Mouse (Mus musculus) hindbrain, embryonic 13.5 days (tissue): ENCODE measurements at regions not wholly inside any gene's neighbourhood (a gene's known extent, or its start where the extent isn't known, plus 50 kb on each side); places are given as distances from the start of the nearest gene placed in this dataset.
A peak's percentile ranks its signal among the peaks of the same experiment; 100 is the strongest.

Source experiments
- ATAC-seq: fragments of 200-750 bp; cut with Nextera tagmentation; 2 replicates; pipeline ENCODE4 v1.8.0; 2017; ENCODE audit warnings: moderate TSS enrichment; ENCODE audit not compliant: low FRiP score
- H3K27ac ChIP-seq: fragments of 300-500 bp; sonication (generic); 2 replicates; pipeline ENCODE4 v1.5.1; 2015; ENCODE audit warnings: inconsistent platforms, mild to moderate bottlenecking, moderate library complexity
- H3K27me3 ChIP-seq: fragments of 300-500 bp; sonication (generic); 2 replicates; pipeline ENCODE4 v1.6.1; 2015; ENCODE audit warnings: mild to moderate bottlenecking, inconsistent platforms
- H3K36me3 ChIP-seq: fragments of 300-500 bp; sonication (generic); 2 replicates; pipeline ENCODE4 v1.6.1; 2015; ENCODE audit warnings: mild to moderate bottlenecking, inconsistent platforms
- H3K4me1 ChIP-seq: fragments of 300-500 bp; sonication (generic); replicated peaks from 2 replicates; pipeline ENCODE4 v1.6.1; 2015; ENCODE audit warnings: inconsistent platforms
- H3K4me2 ChIP-seq: fragments of 300-500 bp; sonication (generic); 2 replicates; pipeline ENCODE4 v1.6.1; 2015; ENCODE audit warnings: inconsistent platforms, mild to moderate bottlenecking, moderate library complexity
- H3K4me3 ChIP-seq: fragments of 300-500 bp; sonication (generic); 2 replicates; pipeline ENCODE4 v1.5.1; 2015; ENCODE audit warnings: mild to moderate bottlenecking, inconsistent platforms
- H3K9ac ChIP-seq: fragments of 300-500 bp; sonication (generic); 2 replicates; pipeline ENCODE4 v1.6.1; 2015; ENCODE audit warnings: mild to moderate bottlenecking, inconsistent platforms
- H3K9me3 ChIP-seq: fragments of 300-500 bp; sonication (generic); 2 replicates; pipeline ENCODE4 v1.6.1; 2016; ENCODE audit warnings: inconsistent platforms
- WGBS: fragments of 180-500 bp; shearing (Covaris S2); methylation state at CpG from one replicate; pipeline ENCODE4 v1.1.7; 2015; 5-methylcytosine and 5-hydroxymethylcytosine counted together

- H3K4me2 ChIP-seq = 0 out of 2 replicates have a peak overlapping the region, but pooled peaks have one; percentile 26
- 28% methylated on average over 5 of the region's 5 CpGs for WGBS
- ATAC-seq = no peak
- no peaks in the 10 kb centered on the region for H3K36me3 ChIP-seq
- no peak overlapping the region for H3K9ac ChIP-seq
- peaks cover 20% of the 10 kb centered on the region for H3K4me1 ChIP-seq
- peak overlapping the region; percentile 71 for H3K27ac ChIP-seq
- H3K9me3 ChIP-seq = no peaks in the 10 kb centered on the region
- no peak overlapping the region for H3K4me3 ChIP-seq
- H3K27me3 ChIP-seq = peaks cover 21% of the 10 kb centered on the region; the same call in 1 of the 2 replicates
Observed at GRCm38 (mm10) chr7:70103680-70104079, 262.9 kb downstream of the Nr2f2 start.

- Histone ChIP-seq H3K4me1 (peaks cover 13% of the 10 kb centered on the region), H3K4me3 (no peak overlapping the region), H3K27me3 (0 out of 2 replicates have a peak, but pooled peaks cover 13% of the 10 kb centered on the region), H3K9me3 (no peaks in the 10 kb centered on the region), H3K36me3 (no peaks in the 10 kb centered on the region), H3K4me2 (no peak overlapping the region), H3K9ac (no peak overlapping the region), H3K27ac (no peak overlapping the region)
- no peak for ATAC-seq
- 98% methylated on average over 1 of the region's 1 CpGs for WGBS
Observed at GRCm38 (mm10) chr7:70099001-70099400, 267.5 kb downstream of the Nr2f2 start.

- peak overlapping the region; percentile 25; the same call in 1 of the 2 replicates for H3K4me2 ChIP-seq
- peak overlapping the region; percentile 48; the same call in 1 of the 2 replicates for H3K27ac ChIP-seq
- ATAC-seq = no peak
- WGBS = 50% methylated on average over 21 of the region's 21 CpGs
- no peak overlapping the region for H3K9ac ChIP-seq
- H3K36me3 ChIP-seq = no peaks in the 10 kb centered on the region
- peaks cover 9% of the 10 kb centered on the region; the same call in 1 of the 2 replicates for H3K9me3 ChIP-seq
- H3K4me1 ChIP-seq = peaks cover 7% of the 10 kb centered on the region; the same call in 1 of the 2 replicates
- no peaks in the 10 kb centered on the region for H3K27me3 ChIP-seq
- H3K4me3 ChIP-seq = no peak overlapping the region
Observed at GRCm38 (mm10) chr7:70093916-70094784, 272.4 kb downstream of the Nr2f2 start.

- H3K4me2 ChIP-seq = no peak overlapping the region
- 93% methylated on average over 2 of the region's 2 CpGs for WGBS
- no peak overlapping the region for H3K4me3 ChIP-seq
- no peak overlapping the region for H3K9ac ChIP-seq
- no peak overlapping the region for H3K27ac ChIP-seq
- H3K4me1 ChIP-seq = peaks cover 7% of the 10 kb centered on the region; the same call in 1 of the 2 replicates
- no peak for ATAC-seq
- no peaks in the 10 kb centered on the region for H3K27me3 ChIP-seq
- no peaks in the 10 kb centered on the region for H3K36me3 ChIP-seq
- H3K9me3 ChIP-seq = peaks cover 9% of the 10 kb centered on the region; the same call in 1 of the 2 replicates
Observed at GRCm38 (mm10) chr7:70092089-70092488, 274.4 kb downstream of the Nr2f2 start.

DNA sequence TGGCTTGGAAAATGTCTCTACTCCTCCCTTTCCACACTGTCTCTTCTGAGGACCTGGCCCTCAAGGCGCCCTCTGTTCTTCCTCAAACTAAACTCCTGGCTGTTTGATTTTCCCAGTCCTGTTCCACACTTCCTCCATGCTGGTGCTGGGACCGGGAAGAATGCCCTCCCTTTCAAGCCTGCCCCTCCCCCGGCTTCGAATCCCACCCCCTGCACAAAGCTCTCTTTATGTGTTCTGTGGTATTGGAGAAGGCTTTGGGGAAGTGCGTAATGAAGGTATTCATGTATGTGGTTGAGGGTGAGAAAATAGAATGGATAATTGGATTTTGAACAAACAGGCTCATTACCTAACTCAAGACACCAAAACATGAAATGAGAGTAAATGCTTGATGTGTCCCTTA is 277.4 kb downstream of the Nr2f2 start:
- no peak overlapping the region for H3K4me3 ChIP-seq
- WGBS = 27% methylated on average over 5 of the region's 5 CpGs
- no peak overlapping the region for H3K9ac ChIP-seq
- peaks cover 9% of the 10 kb centered on the region; the same call in 1 of the 2 replicates for H3K9me3 ChIP-seq
- no peak for ATAC-seq
- H3K36me3 ChIP-seq = no peaks in the 10 kb centered on the region
- peaks cover 3% of the 10 kb centered on the region; the same call in 1 of the 2 replicates for H3K4me1 ChIP-seq
- no peak overlapping the region for H3K4me2 ChIP-seq
- no peaks in the 10 kb centered on the region for H3K27me3 ChIP-seq
- no peak overlapping the region for H3K27ac ChIP-seq

DNA sequence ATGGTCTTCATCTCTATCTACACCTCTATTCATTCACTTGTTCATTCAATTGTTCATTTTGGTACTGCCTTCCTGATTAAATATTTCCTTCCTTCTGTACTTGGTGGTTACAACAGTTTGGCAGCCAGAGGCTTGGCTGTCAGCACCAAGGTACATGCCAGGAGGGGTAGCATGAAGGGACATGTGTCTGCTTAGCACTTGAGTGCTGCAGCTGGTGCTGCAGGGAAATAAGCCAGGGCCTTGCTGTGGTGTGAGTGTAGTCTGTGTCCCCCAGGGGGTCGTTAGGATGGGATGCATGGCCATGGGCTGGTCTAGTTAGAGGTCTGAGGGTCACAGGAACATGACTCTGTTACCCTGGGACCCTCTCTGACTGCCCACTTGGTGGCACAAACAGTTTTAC is 296.9 kb downstream of the Nr2f2 start:
- Histone ChIP-seq H3K36me3 (no peaks in the 10 kb centered on the region), H3K27me3 (0 out of 2 replicates have a peak, but pooled peaks cover 2% of the 10 kb centered on the region), H3K4me1 (peaks cover 30% of the 10 kb centered on the region), H3K9me3 (no peaks in the 10 kb centered on the region), H3K4me2 (no peak overlapping the region), H3K27ac (no peak overlapping the region), H3K4me3 (no peak overlapping the region), H3K9ac (no peak overlapping the region)
- ATAC-seq = no peak
- 22% methylated on average over 1 of the region's 1 CpGs for WGBS

- H3K4me2 ChIP-seq = peak overlapping the region; percentile 25
- H3K9me3 ChIP-seq = no peaks in the 10 kb centered on the region
- 13% methylated on average over 18 of the region's 18 CpGs for WGBS
- 0 out of 2 replicates have a peak overlapping the region, but pooled peaks have one; percentile 39 for H3K9ac ChIP-seq
- 0 out of 2 replicates have a peak, but pooled peaks cover 2% of the 10 kb centered on the region for H3K27me3 ChIP-seq
- no peak overlapping the region for H3K4me3 ChIP-seq
- peak overlapping the region; percentile 59 for H3K27ac ChIP-seq
- no peaks in the 10 kb centered on the region for H3K36me3 ChIP-seq
- peak; percentile 53 for ATAC-seq
- peaks cover 30% of the 10 kb centered on the region for H3K4me1 ChIP-seq
Observed at GRCm38 (mm10) chr7:70067828-70068719, 298.5 kb downstream of the Nr2f2 start.

- Histone ChIP-seq H3K4me2 (no peak overlapping the region), H3K9ac (no peak overlapping the region), H3K4me3 (no peak overlapping the region), H3K4me1 (peaks cover 30% of the 10 kb centered on the region), H3K27ac (no peak overlapping the region; the same call in 1 of the 2 replicates), H3K9me3 (no peaks in the 10 kb centered on the region), H3K27me3 (0 out of 2 replicates have a peak, but pooled peaks cover 2% of the 10 kb centered on the region), H3K36me3 (no peaks in the 10 kb centered on the region)
- 59% methylated on average over 5 of the region's 5 CpGs for WGBS
- no peak for ATAC-seq
Observed at GRCm38 (mm10) chr7:70067071-70067470, 299.5 kb downstream of the Nr2f2 start.

GRCm38 (mm10) chr7:70066448-70066847 is 300.1 kb downstream of the Nr2f2 start:
- no peak overlapping the region for H3K27ac ChIP-seq

GRCm38 (mm10) chr7:70065471-70066130 is 300.9 kb downstream of the Nr2f2 start:
- Histone ChIP-seq H3K36me3 (no peaks in the 10 kb centered on the region), H3K27me3 (0 out of 2 replicates have a peak, but pooled peaks cover 2% of the 10 kb centered on the region), H3K4me3 (no peak overlapping the region), H3K9me3 (no peaks in the 10 kb centered on the region), H3K27ac (peak overlapping the region; percentile 31; the same call in 1 of the 2 replicates), H3K4me1 (peaks cover 30% of the 10 kb centered on the region), H3K4me2 (no peak overlapping the region), H3K9ac (no peak overlapping the region)
- WGBS = 61% methylated on average over 11 of the region's 11 CpGs
- ATAC-seq = peak; percentile 71

More at GRCm38 (mm10) chr7:70066448-70066847, 300.1 kb downstream of the Nr2f2 start:
- Histone ChIP-seq H3K27me3 (0 out of 2 replicates have a peak, but pooled peaks cover 2% of the 10 kb centered on the region), H3K4me3 (no peak overlapping the region), H3K36me3 (no peaks in the 10 kb centered on the region), H3K4me1 (peaks cover 30% of the 10 kb centered on the region), H3K9ac (no peak overlapping the region), H3K9me3 (no peaks in the 10 kb centered on the region), H3K4me2 (no peak overlapping the region)
- no peak for ATAC-seq
- 81% methylated on average over 7 of the region's 7 CpGs for WGBS

GRCm38 (mm10) chr7:70047415-70047753 is 319.2 kb downstream of the Nr2f2 start:
- Histone ChIP-seq H3K9ac (no peak overlapping the region), H3K27me3 (no peaks in the 10 kb centered on the region), H3K9me3 (no peaks in the 10 kb centered on the region), H3K27ac (peak overlapping the region; percentile 35; the same call in 1 of the 2 replicates), H3K4me3 (no peak overlapping the region), H3K4me1 (0 out of 2 replicates have a peak, but pooled peaks cover 10% of the 10 kb centered on the region), H3K36me3 (no peaks in the 10 kb centered on the region), H3K4me2 (no peak overlapping the region)
- WGBS = 75% methylated on average over 5 of the region's 5 CpGs
- peak; percentile 65 for ATAC-seq
